Mouse (Mus musculus) cerebellum, adult 18-20 months (tissue): ENCODE results near the gene Slco2b1.
A peak's percentile ranks its signal among the peaks of the same experiment; 100 is the strongest.

Source experiments
- DNase-seq, 2 experiments: peaks; one replicate each; pipeline ENCODE4 v3.0.0; 2021

The Slco2b1 gene

GRCm38 (mm10) chr7:99693387-99693786 lies 17.8 kb downstream of the Slco2b1 start:
- DNase-seq, result no peak

DNA sequence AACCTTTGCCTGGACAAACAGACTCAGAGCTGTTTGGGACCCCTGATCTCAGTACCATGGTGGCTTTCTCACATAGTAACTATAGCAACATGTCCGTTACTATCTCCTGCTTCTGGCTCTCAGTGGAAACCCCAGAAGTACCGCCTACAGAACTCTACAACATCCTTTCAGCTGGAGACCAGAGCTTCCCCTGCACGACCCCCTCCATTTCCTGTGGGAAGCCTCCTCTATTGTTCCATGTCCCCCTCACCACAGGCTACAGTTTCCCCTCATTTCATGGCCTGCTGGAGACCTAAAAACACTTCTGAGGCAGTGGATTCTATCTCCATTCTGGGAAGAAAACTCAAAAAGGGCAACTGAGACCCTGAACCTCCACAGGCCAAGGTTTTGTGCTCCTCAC lies 18.7 kb downstream of the Slco2b1 start:
- no peak for DNase-seq

GRCm38 (mm10) chr7:99690819-99691218 lies 20.3 kb downstream of the Slco2b1 start:
- DNase-seq, result no peak

DNA sequence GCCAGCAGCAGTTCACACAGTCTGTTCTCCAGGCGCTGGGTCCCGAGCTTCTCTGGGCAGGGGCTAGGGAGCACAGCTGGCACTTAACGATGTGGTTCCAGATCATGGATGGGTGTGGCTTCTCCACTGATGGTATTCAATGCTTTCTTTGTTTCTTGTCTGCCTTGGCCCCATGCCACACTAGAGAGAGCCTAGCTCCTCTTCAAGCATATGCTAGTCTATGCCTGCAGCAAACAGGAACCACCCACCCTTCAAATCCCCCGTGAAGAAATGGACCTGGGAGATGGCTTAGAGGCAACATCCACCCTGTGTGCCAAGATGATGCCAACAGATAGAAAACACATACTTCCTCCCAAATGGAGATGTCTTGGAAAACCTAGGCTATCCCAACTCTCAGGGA lies 27.1 kb downstream of the Slco2b1 start:
- no peak for DNase-seq

GRCm38 (mm10) chr7:99680771-99681170 lies 30.4 kb downstream of the Slco2b1 start:
- no peak for DNase-seq

- no peak for DNase-seq
These were observed 36.2 kb downstream of the Slco2b1 start for GRCm38 (mm10) chr7:99674890-99675289.

DNA sequence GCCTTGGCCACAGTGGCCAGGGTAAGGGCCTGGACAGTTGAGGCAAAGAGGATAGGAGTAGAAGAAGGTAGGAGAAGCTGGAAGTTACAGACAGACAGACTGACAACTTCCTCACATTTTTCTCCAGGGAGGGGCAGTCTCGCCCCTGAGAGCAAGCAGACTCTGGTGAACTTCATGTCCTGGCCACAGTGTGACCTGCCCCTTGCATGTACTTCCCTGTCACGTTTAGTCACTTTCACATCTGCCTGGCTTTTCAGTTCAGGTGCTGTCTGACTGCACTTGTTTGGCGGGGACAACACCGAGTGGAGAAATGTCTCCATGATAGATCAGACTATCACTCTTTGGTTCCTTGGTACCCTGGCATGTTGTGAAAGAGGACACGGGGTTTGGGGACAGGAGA lies 36.9 kb downstream of the Slco2b1 start:
- no peak for DNase-seq

DNA sequence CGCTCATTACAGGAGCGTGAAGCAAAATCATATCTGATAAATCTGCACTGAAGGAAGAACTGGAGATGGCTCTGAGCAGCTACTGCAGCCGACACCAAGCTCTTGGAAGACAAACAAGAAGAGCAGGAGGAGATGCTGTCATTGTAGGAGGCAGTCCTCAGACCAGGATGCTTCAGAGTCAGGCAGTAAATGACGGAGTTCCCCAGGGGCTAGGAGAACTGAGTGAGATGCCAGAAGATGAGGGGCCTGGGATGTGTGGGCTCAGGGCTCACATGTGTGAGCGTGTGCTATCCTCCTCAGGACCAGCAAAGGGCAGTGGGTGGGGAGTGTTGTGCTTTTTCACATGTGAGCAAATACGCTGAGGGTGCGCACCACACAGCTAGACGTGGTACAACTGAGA lies 38.0 kb downstream of the Slco2b1 start:
- no peak for DNase-seq

- DNase-seq, result no peak
These were observed 39.4 kb downstream of the Slco2b1 start for GRCm38 (mm10) chr7:99671544-99672435.

GRCm38 (mm10) chr7:99670915-99671314 lies 40.2 kb downstream of the Slco2b1 start:
- DNase-seq, result no peak

DNA sequence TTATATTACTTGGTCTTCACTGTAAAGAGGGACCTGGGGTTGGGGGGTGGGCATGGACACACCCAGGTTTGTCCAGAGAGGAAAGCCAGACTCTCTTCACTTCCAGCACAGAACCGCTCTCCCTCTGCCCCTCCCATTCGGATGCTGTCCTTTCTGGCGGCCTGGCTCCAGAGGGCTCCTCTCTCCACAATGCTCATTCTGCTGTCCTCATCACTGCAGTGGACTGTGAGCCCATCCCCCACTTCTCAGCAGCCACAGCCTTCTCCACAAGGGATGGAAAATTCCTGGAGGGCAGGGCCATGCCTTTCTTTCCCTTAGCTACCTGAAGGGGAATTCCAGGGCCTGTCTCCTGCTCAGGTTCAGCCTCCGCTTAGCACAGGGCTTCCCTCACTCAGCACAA lies 42.3 kb downstream of the Slco2b1 start:
- peak; percentile 60 to 74 for DNase-seq

GRCm38 (mm10) chr7:99667096-99667495 lies 44.0 kb downstream of the Slco2b1 start:
- DNase-seq, result no peak

- no peak for DNase-seq
These were observed 45.2 kb downstream of the Slco2b1 start for GRCm38 (mm10) chr7:99665731-99666452.

- peak; percentile 81 to 89 for DNase-seq
These were observed 46.3 kb downstream of the Slco2b1 start for GRCm38 (mm10) chr7:99664571-99665485.

DNA sequence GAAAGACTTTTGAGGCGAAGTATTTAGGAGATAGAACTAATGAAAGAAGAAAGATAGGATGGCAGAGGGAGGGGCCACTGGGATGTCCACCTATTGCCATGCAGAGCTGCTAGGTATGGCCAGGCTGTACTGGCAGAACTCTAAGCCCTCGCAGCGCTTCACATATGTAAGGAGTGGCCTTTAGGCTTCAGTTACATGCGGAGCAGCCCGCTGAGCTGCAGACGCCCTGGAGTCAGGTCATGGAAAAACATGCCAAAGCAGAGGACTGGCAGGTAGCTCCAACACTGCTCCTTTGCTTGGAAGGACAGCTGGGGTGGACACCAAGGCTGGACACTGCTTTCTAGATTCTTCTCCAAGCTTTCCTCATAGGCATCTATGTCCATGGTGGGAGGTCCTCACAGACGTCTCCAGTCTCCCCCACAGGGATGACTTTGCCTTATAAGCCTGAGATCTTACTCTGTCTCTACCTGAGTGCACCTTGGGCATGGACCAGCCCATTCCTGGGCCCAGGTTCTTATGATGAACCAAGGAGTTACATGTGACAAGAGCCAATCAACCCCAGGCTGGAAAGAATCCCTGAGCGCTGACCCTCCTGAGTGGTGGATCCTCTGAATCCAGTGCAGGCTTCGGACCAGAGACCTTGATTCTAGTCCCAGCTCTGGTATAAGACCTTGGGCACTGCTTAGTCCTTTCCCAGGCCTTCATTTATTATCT lies 47.5 kb downstream of the Slco2b1 start:
- DNase-seq, result no peak

DNA sequence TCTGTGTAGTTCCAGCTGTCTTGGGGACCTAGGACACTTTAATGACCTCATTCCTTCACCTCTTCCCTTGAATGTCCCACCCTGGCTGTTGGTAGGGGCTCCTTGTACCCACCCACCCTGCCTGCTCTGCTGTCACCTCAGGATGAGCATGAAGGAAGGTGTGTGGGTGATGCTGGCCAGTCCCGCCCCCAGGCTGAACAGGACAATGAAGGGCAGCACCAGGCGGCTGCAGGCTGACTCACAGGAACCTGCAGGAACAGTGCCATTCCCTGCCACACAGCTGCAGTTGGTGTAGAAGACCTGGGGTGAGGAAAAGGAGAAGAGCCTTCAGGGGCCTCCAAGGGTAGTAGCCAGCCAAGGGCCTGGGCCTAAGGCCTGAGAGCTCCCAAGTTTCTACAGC lies 48.8 kb downstream of the Slco2b1 start:
- DNase-seq, result no peak

DNA sequence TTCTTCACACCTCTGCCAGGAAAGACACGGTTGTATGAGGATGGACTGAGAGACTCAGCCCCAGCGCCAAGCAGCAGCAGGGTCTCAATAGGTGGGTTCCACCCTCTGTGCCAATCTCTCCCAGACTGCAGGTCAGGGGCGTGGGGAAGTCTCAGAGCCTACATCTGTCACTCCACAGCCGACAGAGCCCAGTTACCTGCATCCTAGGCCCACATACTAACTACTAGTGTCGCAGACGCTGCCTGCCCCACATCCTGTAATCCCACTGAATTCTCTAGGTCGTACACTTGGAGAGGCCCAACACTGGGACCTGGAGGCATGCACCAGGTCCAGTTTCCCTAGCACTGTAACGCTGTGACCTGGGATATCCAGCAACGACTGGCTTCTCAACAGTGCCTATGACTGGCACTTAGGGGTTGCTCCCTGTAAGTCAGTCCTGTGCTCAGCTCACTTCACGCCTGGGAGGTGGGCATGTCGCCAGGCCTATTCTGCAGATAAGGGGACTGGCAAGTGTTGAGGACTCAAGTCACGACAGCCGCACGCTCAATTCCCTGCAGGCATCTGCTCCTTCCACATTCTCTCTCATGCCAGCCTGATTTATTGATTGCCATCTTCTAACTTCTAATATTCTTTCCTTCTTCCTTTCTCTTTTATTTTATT lies 49.4 kb downstream of the Slco2b1 start:
- peak in 1 of 2 experiments; percentile 28 for DNase-seq

DNA sequence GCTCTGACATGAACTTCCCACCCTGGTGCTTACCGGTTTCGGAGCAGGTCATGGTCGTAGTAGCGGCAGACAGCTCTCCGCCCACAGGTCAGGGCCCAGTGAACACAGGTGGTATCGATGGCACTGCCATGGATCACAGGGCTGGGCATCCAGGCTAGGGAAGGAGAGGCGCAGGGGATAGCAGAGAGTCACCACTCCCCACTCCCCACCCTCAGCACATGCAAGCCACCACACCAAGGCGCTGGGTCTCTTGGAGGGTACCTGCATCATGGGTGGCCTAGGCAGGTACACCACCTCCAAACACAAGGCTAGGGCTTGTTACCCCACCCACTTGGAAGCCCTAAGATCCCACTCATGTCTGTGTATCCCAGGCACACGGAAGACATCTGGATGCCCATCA lies 50.1 kb downstream of the Slco2b1 start:
- no peak for DNase-seq

- peak; percentile 63 to 72 for DNase-seq
These were observed 51.6 kb downstream of the Slco2b1 start for GRCm38 (mm10) chr7:99659379-99660029.

- DNase-seq, result no peak
These were observed 56.9 kb downstream of the Slco2b1 start for GRCm38 (mm10) chr7:99654244-99654643.

- DNase-seq, result no peak
These were observed 61.6 kb downstream of the Slco2b1 start for GRCm38 (mm10) chr7:99649585-99649984.
